Mouse (Mus musculus) cerebellum, postnatal 25 days (tissue): ENCODE data around the gene Morc1.

Experiments
- DNase-seq, 2 experiments: peaks; one replicate each; pipeline ENCODE4 v3.0.0; 2021; ENCODE audit warnings: mixed read lengths in 2 of 2

Morc1 gene

GRCm38 (mm10) chr16:48431027-48431426, at the start of gene Morc1:
Gene Morc1 (plus strand): TSS chr16:48431237.
- peak in 1 of 2 experiments; percentile 4 for DNase-seq

- no peak for DNase-seq
Measured at GRCm38 (mm10) chr16:48383582-48384257, 47.3 kb upstream of the Morc1 start.

- DNase-seq: no peak
Measured at GRCm38 (mm10) chr16:48386982-48387381, 44.1 kb upstream of the Morc1 start.

- DNase-seq: no peak
Measured at GRCm38 (mm10) chr16:48395278-48395677, 35.8 kb upstream of the Morc1 start.

GRCm38 (mm10) chr16:48402963-48403362, 28.1 kb upstream of the Morc1 start:
- no peak for DNase-seq

- DNase-seq: no peak
Measured at GRCm38 (mm10) chr16:48403423-48403822, 27.6 kb upstream of the Morc1 start.

GRCm38 (mm10) chr16:48404009-48404408, 27.0 kb upstream of the Morc1 start:
- DNase-seq: no peak

- no peak for DNase-seq
Measured at GRCm38 (mm10) chr16:48405674-48406403, 25.2 kb upstream of the Morc1 start.

GRCm38 (mm10) chr16:48409580-48409979, 21.5 kb upstream of the Morc1 start:
- no peak for DNase-seq

GRCm38 (mm10) chr16:48410125-48410524, 20.9 kb upstream of the Morc1 start:
- DNase-seq: no peak

- DNase-seq: no peak
Measured at GRCm38 (mm10) chr16:48412246-48412645, 18.8 kb upstream of the Morc1 start, which contains the start of gene Gm5485. Gene Gm5485 (minus strand): TSS chr16:48412416.

GRCm38 (mm10) chr16:48418557-48418956, 12.5 kb upstream of the Morc1 start:
- no peak for DNase-seq

- DNase-seq: no peak
Measured at GRCm38 (mm10) chr16:48419035-48419434, 12.0 kb upstream of the Morc1 start.

GRCm38 (mm10) chr16:48422501-48422900, 8.5 kb upstream of the Morc1 start:
- DNase-seq: no peak

- no peak for DNase-seq
Measured at GRCm38 (mm10) chr16:48424069-48424468, 7.0 kb upstream of the Morc1 start.

GRCm38 (mm10) chr16:48429427-48429826, 1.6 kb upstream of the Morc1 start:
- DNase-seq: peak in 1 of 2 experiments; percentile 5

- DNase-seq: no peak
Measured at GRCm38 (mm10) chr16:48435454-48435853, 4.4 kb downstream of the Morc1 start.

- DNase-seq: peak in 1 of 2 experiments; percentile 17
Measured at GRCm38 (mm10) chr16:48437476-48437875, 6.4 kb downstream of the Morc1 start.

GRCm38 (mm10) chr16:48444589-48444988, 13.6 kb downstream of the Morc1 start:
- DNase-seq: no peak

GRCm38 (mm10) chr16:48446161-48446925, 15.3 kb downstream of the Morc1 start:
- no peak for DNase-seq

- DNase-seq: no peak
Measured at GRCm38 (mm10) chr16:48453264-48453663, 22.2 kb downstream of the Morc1 start.

- DNase-seq: no peak
Measured at GRCm38 (mm10) chr16:48473396-48473795, 42.4 kb downstream of the Morc1 start.
